Mouse (Mus musculus) liver, embryonic 14.5 days (tissue): Measurements from ENCODE around the gene Tmsb10.

Experiments
- CTCF ChIP-seq: IDR thresholded peaks from 2 replicates; pipeline ENCODE4 v1.5.1; 2016; ENCODE audit warnings: antibody characterized with exemption, low read depth, control low read depth
- EP300 ChIP-seq: IDR thresholded peaks from 2 replicates; pipeline ENCODE4 v1.6.1; 2016; ENCODE audit warnings: antibody characterized with exemption, low read depth

- TF ChIP-seq CTCF (no peak), EP300 (no peak)
Observed at GRCm38 (mm10) chr6:72962281-72962741, 3.8 kb upstream of the Tmsb10 start.
